18 mouse cellular contexts compared by ENCODE assay signal in the genomic region with DNA sequence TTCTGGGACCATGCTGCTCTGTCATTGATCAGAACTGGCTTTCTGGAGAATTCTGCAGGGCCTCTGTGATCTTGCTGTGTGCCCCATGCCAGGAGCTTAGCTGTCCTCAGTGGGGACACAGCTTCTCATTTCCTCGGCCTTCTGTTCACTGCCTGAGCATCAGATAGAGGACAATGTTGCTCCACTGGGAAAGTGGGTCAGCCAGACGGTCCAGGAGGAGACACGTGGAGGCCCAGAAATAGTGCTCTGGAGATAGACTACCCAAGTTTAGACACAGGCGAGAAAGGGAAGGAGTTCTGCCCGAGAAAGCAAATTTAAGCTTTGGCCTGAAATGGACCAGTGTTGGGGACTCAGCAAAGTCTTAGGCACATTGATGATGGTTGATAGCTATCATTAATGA. TPM values are rescaled to one million over a fixed set of nuclear protein-coding genes. Genes with fewer than 3 reads are reported as not detected.
DNase-seq lines count a peak whose midpoint lies in the region; ATAC-seq lines count a peak whose summit lies in the region.
"Had no signal": no experiment of that assay in that cellular context is flagged by ENCODE, and none has a peak within 500 bp of the region (broad histone marks: within the 10 kb centered on the region; RNA-seq: fewer than 3 reads in every experiment).

No protein-coding gene starts in this region.

- no peaks in the 10 kb centered on the region for H3K9me3 ChIP-seq in midbrain, embryonic 15.5 days
- no peaks in the 10 kb centered on the region for H3K9me3 ChIP-seq in liver, embryonic 11.5 days (ENCODE audit: control insufficient read depth, low read length)
- H3K9me3 ChIP-seq: forebrain, embryonic 12.5 days; liver, embryonic 12.5 days had no signal

- H3K27ac ChIP-seq in midbrain, embryonic 15.5 days: no peak overlapping the region
- no peak overlapping the region for H3K27ac ChIP-seq in liver, embryonic 11.5 days (ENCODE audit: low read depth, low read length)
- H3K27ac ChIP-seq: forebrain, embryonic 12.5 days; hindbrain, postnatal 0 days; liver, embryonic 12.5 days; stomach, postnatal 0 days had no signal

- ATAC-seq in midbrain, embryonic 15.5 days (replicated peaks): no peak
- ATAC-seq in liver, embryonic 11.5 days (replicated peaks; ENCODE audit: low FRiP score): no peak
- ATAC-seq: activated CD4-positive, CD25-positive, alpha-beta regulatory T cell, adult 4 months; hindbrain, postnatal 0 days; liver, embryonic 12.5 days had no signal

- no peaks in the 10 kb centered on the region for H3K27me3 ChIP-seq in midbrain, embryonic 15.5 days (replicated peaks)
- H3K27me3 ChIP-seq in liver, embryonic 11.5 days (replicated peaks; ENCODE audit: control insufficient read depth, insufficient read depth, low read length): no peaks in the 10 kb centered on the region
- H3K27me3 ChIP-seq: forebrain, embryonic 12.5 days; liver, embryonic 12.5 days had no signal

- no peaks in the 10 kb centered on the region for H3K36me3 ChIP-seq in midbrain, embryonic 15.5 days (replicated peaks)
- no peaks in the 10 kb centered on the region for H3K36me3 ChIP-seq in liver, embryonic 11.5 days (ENCODE audit: control insufficient read depth, insufficient read depth, low read length)
- H3K36me3 ChIP-seq: forebrain, embryonic 12.5 days; liver, embryonic 12.5 days had no signal

- peak; percentile 71 for DNase-seq in right cerebral cortex, adult 18-20 months
- no peak for DNase-seq in right cerebral cortex, postnatal 4 days
- DNase-seq in cerebellum, postnatal 14 days: peak; percentile 75 to 86
- peak; percentile 45 to 59 for DNase-seq in left cerebral cortex, adult 9 months (ENCODE audit: low spot score in 2 of 2)
- DNase-seq in telencephalon, adult 2 months (ENCODE audit: low read depth, low spot score): peak; percentile 62
- DNase-seq in liver, embryonic 11.5 days (ENCODE audit: low spot score): no peak
- DNase-seq in ovary, adult 18-20 months (ENCODE audit: low spot score): no peak
- DNase-seq: gastrocnemius, postnatal 10 days; kidney, postnatal 14 days; spleen, adult 18-20 months; thymus, postnatal 4 days had no signal

- 79% methylated on average over 5 of the region's 5 CpGs for WGBS in midbrain, embryonic 15.5 days
- 66% methylated on average over 5 of the region's 5 CpGs for whole genome bisulfite sequencing in liver, embryonic 11.5 days

- H3K4me3 ChIP-seq in midbrain, embryonic 15.5 days: no peak overlapping the region
- H3K4me3 ChIP-seq in liver, embryonic 11.5 days (ENCODE audit: low read depth, low read length): no peak overlapping the region
- H3K4me3 ChIP-seq: forebrain, embryonic 12.5 days; liver, embryonic 12.5 days had no signal

- no peaks in the 10 kb centered on the region for H3K4me1 ChIP-seq in midbrain, embryonic 15.5 days
- H3K4me1 ChIP-seq in liver, embryonic 11.5 days (replicated peaks; ENCODE audit: control insufficient read depth, insufficient read depth, low read length): no peaks in the 10 kb centered on the region
- H3K4me1 ChIP-seq: forebrain, embryonic 12.5 days; liver, embryonic 12.5 days had no signal

- H3K4me2 ChIP-seq in midbrain, embryonic 15.5 days: no peak overlapping the region
- no peak overlapping the region for H3K4me2 ChIP-seq in liver, embryonic 11.5 days
- H3K4me2 ChIP-seq: forebrain, embryonic 12.5 days; liver, embryonic 12.5 days had no signal

- no peak overlapping the region for H3K9ac ChIP-seq in midbrain, embryonic 15.5 days
- H3K9ac ChIP-seq in liver, embryonic 11.5 days (ENCODE audit: low read depth, low read length): no peak overlapping the region
- H3K9ac ChIP-seq: forebrain, embryonic 12.5 days; liver, embryonic 12.5 days had no signal

RNA-seq across cellular contexts. Expression of gene Gpr158, which starts 23.5 kb away (rescaled TPM):
- polyA plus RNA-seq in midbrain, embryonic 15.5 days (2015; fragmentation: Nextera tagmentation; extraction: Ambion mirVana): 4.8 and 5.3 TPM in 2 replicates
- polyA plus RNA-seq in liver, embryonic 11.5 days (2014; fragmentation: Nextera tagmentation; extraction: Ambion mirVana): not detected in 2 replicates
- polyA plus RNA-seq: activated CD4-positive, CD25-positive, alpha-beta regulatory T cell, adult 4 months; liver, embryonic 12.5 days; lung, embryonic 16.5 days had no signal

Comparison
In these comparisons a context has a peak if more than half of its experiments do, and no peak if none do; other contexts are left out.
1. DNase-seq: peak in right cerebral cortex, adult 18-20 months (single experiment), cerebellum, postnatal 14 days (2 of 2), left cerebral cortex, adult 9 months (2 of 2) and telencephalon, adult 2 months (single experiment); none in right cerebral cortex, postnatal 4 days (single experiment), liver, embryonic 11.5 days (single experiment) and ovary, adult 18-20 months (single experiment).